ENCODE assay signal across 8 mouse cellular contexts in genomic region chr4:134371316-134371855, GRCm38 (mm10). TPM values are rescaled to one million over a fixed set of nuclear protein-coding genes. Genes with fewer than 3 reads are reported as not detected.
DNase-seq lines count a peak whose midpoint lies in the region; ATAC-seq and TF ChIP-seq lines count a peak whose summit lies in the region.

No protein-coding gene starts in this region.

- intact Hi-C loops in heart, postnatal 14 days (cut with DNase I) = no loop called here

- H3K27ac ChIP-seq in kidney, postnatal 0 days = no peak overlapping the region
- no peak overlapping the region for H3K27ac ChIP-seq in liver, postnatal 0 days (ENCODE audit: low read depth)

- H3K9me3 ChIP-seq in kidney, postnatal 0 days (replicated peaks; ENCODE audit: low read length) = no peaks in the 10 kb centered on the region
- H3K9me3 ChIP-seq in liver, postnatal 0 days (ENCODE audit: low read length) = no peaks in the 10 kb centered on the region

- H3K27me3 ChIP-seq in kidney, postnatal 0 days (ENCODE audit: insufficient read depth, low read length) = peaks cover 14% of the 10 kb centered on the region; the same call in 1 of the 2 replicates
- peaks cover 41% of the 10 kb centered on the region for H3K27me3 ChIP-seq in liver, postnatal 0 days (ENCODE audit: insufficient read depth, low read length)

- no peak for TF ChIP-seq EP300 in liver, postnatal 0 days (IDR thresholded peaks at IDR 0.05; ENCODE audit: low read depth)

- H3K36me3 ChIP-seq in kidney, postnatal 0 days (ENCODE audit: insufficient read depth, low read length) = no peaks in the 10 kb centered on the region
- no peaks in the 10 kb centered on the region for H3K36me3 ChIP-seq in liver, postnatal 0 days (replicated peaks; ENCODE audit: insufficient read depth, low read length)

- H3K4me3 ChIP-seq in kidney, postnatal 0 days (replicated peaks; ENCODE audit: low read depth, low read length) = peak overlapping the region; percentile 39
- H3K4me3 ChIP-seq in liver, postnatal 0 days (ENCODE audit: low read depth, low read length) = peak overlapping the region; percentile 41

- ATAC-seq in kidney, postnatal 0 days (replicated peaks; ENCODE audit: low FRiP score, low read depth) = no peak
- no peak for ATAC-seq in liver, postnatal 0 days

- DNase-seq in kidney, postnatal 0 days (ENCODE audit: low spot score) = no peak
- DNase-seq in kidney, postnatal 14 days = no peak
- DNase-seq in embryo, embryonic 10.5 days (ENCODE audit: low spot score) = peak; percentile 41
- DNase-seq in heart, postnatal 14 days = peak; percentile 14 to 15
- no peak for DNase-seq in liver, postnatal 0 days
- DNase-seq in urinary bladder, postnatal 10 days (ENCODE audit: low spot score) = no peak
- DNase-seq in adrenal gland, postnatal 14 days = no peak
- DNase-seq in ovary, postnatal 36 days (ENCODE audit: low spot score) = no peak

- TF ChIP-seq CTCF in kidney, postnatal 0 days (IDR thresholded peaks at IDR 0.05; ENCODE audit: low read depth) = no peak
- TF ChIP-seq CTCF in liver, postnatal 0 days (IDR thresholded peaks at IDR 0.05; ENCODE audit: low read depth) = no peak

- H3K4me2 ChIP-seq in kidney, postnatal 0 days (ENCODE audit: low read length) = peak overlapping the region; percentile 89
- peak overlapping the region; percentile 83 for H3K4me2 ChIP-seq in liver, postnatal 0 days (ENCODE audit: low read depth, low read length)

- peaks cover 16% of the 10 kb centered on the region for H3K4me1 ChIP-seq in kidney, postnatal 0 days (replicated peaks; ENCODE audit: insufficient read depth, low read length)
- H3K4me1 ChIP-seq in liver, postnatal 0 days (ENCODE audit: insufficient read depth) = peaks cover 17% of the 10 kb centered on the region

- peak overlapping the region; percentile 40; the same call in 1 of the 2 replicates for H3K9ac ChIP-seq in kidney, postnatal 0 days (ENCODE audit: low read depth, low read length)
- 0 out of 2 replicates have a peak overlapping the region, but pooled peaks have one; percentile 3 for H3K9ac ChIP-seq in liver, postnatal 0 days (replicated peaks)

- 2% methylated on average over 17 of the region's 17 CpGs for WGBS in kidney, postnatal 0 days
- 4% methylated on average over 17 of the region's 17 CpGs for WGBS in liver, postnatal 0 days (ENCODE audit: insufficient replicate concordance)

RNA-seq across cellular contexts. Expression of gene Extl1, which starts 12.3 kb away (rescaled TPM):
- polyA plus RNA-seq in kidney, postnatal 0 days (2015; fragmentation: Nextera tagmentation; extraction: Ambion mirVana) = 0.70 and 0.86 TPM in 2 replicates
- total RNA-seq in heart, postnatal 14 days (2021) = 10 to 100 TPM; 11.4 to 12.0 TPM
- polyA plus RNA-seq in liver, postnatal 0 days (2015; fragmentation: Nextera tagmentation; extraction: Ambion mirVana) = 0.20 and 0.33 TPM in 2 replicates
- total RNA-seq in adrenal gland, postnatal 14 days (2021) = 0.96 and 1.7 TPM in 2 replicates

RNA-seq across cellular contexts. Expression of gene Pafah2, which starts 24.7 kb away (rescaled TPM):
- polyA plus RNA-seq in kidney, postnatal 0 days (2015; fragmentation: Nextera tagmentation; extraction: Ambion mirVana) = 22.7 and 24.4 TPM in 2 replicates
- 1 to 10 TPM; 7.5 to 8.6 TPM for total RNA-seq in heart, postnatal 14 days (2021)
- 13.5 and 14.3 TPM in 2 replicates for polyA plus RNA-seq in liver, postnatal 0 days (2015; fragmentation: Nextera tagmentation; extraction: Ambion mirVana)
- 15.9 and 21.2 TPM in 2 replicates for total RNA-seq in adrenal gland, postnatal 14 days (2021)

RNA-seq across cellular contexts. Expression of gene Slc30a2, which starts 28.4 kb away (rescaled TPM):
- 0.48 and 0.82 TPM in 2 replicates for polyA plus RNA-seq in kidney, postnatal 0 days (2015; fragmentation: Nextera tagmentation; extraction: Ambion mirVana)
- under 1 TPM; 0.68 to 0.96 TPM for total RNA-seq in heart, postnatal 14 days (2021)
- not detected in 2 replicates for polyA plus RNA-seq in liver, postnatal 0 days (2015; fragmentation: Nextera tagmentation; extraction: Ambion mirVana)
- total RNA-seq in adrenal gland, postnatal 14 days (2021) = 13.4 and 18.8 TPM in 2 replicates

RNA-seq across cellular contexts. Expression of gene Trim63, which starts 56.5 kb away (rescaled TPM):
- 2.4 and 2.7 TPM in 2 replicates for polyA plus RNA-seq in kidney, postnatal 0 days (2015; fragmentation: Nextera tagmentation; extraction: Ambion mirVana)
- 100 to 1,000 TPM; 193 to 217 TPM for total RNA-seq in heart, postnatal 14 days (2021)
- polyA plus RNA-seq in liver, postnatal 0 days (2015; fragmentation: Nextera tagmentation; extraction: Ambion mirVana) = 0.34 and 0.69 TPM in 2 replicates
- not detected in 2 replicates for total RNA-seq in adrenal gland, postnatal 14 days (2021)

Comparison
In these comparisons a context has a peak if more than half of its experiments do, and no peak if none do; other contexts are left out.
1. DNase-seq: peak in embryo, embryonic 10.5 days (single experiment) and heart, postnatal 14 days (2 of 2); none in kidney, postnatal 0 days (single experiment), kidney, postnatal 14 days (single experiment), liver, postnatal 0 days (single experiment), urinary bladder, postnatal 10 days (single experiment), adrenal gland, postnatal 14 days (single experiment) and ovary, postnatal 36 days (single experiment).